Mouse (Mus musculus): Measurements from ENCODE around the gene Actrt2. TPM values are rescaled to one million over a fixed set of nuclear protein-coding genes. Genes with fewer than 3 reads are reported as not detected.

The Actrt2 gene
- polyA plus RNA-seq, 1 experiment from 2014 or later: not detected

GRCm38 (mm10) chr4:154655134-154655910 is 12.3 kb downstream of the Actrt2 start:
- DNase-seq (ENCODE audit: low spot score): no peak
- Histone ChIP-seq H3K27ac (ENCODE audit: low read depth, low read length) (no peak overlapping the region), H3K4me1 (replicated peaks; ENCODE audit: control insufficient read depth, insufficient read depth, low read length) (no peaks in the 10 kb centered on the region), H3K27me3 (replicated peaks; ENCODE audit: control insufficient read depth, insufficient read depth, low read length) (peaks cover 6% of the 10 kb centered on the region; the same call in 1 of the 2 replicates), H3K9ac (ENCODE audit: low read depth, low read length) (no peak overlapping the region), H3K9me3 (ENCODE audit: control insufficient read depth, low read length) (no peaks in the 10 kb centered on the region), H3K36me3 (ENCODE audit: control insufficient read depth, insufficient read depth, low read length) (no peaks in the 10 kb centered on the region), H3K4me3 (ENCODE audit: low read depth, low read length) (no peak overlapping the region), H3K4me2 (no peak overlapping the region)
- WGBS: 74% methylated on average over 15 of the region's 15 CpGs
- ATAC-seq (replicated peaks; ENCODE audit: low FRiP score): no peak

DNA sequence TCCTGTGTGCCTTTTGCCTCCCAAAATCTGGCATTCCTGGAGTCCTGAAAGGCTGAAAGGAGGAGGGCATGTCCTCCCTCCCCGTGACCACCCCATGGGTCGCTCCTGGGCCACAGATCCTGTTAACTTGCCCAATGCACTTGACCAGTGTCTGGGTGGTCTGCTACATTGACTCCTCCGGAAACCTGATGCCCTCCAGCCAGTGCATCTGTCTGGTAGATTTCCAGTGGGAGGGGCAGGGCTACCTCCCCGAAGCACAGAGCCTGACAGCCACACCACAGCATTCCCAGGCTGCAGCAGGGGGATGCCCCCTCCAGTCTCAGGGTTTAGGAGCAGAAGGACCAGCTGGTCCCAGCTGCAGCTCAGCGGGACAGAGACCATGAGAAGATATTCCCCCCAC is 15.2 kb downstream of the Actrt2 start:
- ATAC-seq (replicated peaks; ENCODE audit: low FRiP score) (no peak), DNase-seq (ENCODE audit: low spot score) (no peak)
- Histone ChIP-seq H3K9me3 (ENCODE audit: control insufficient read depth, low read length) (no peaks in the 10 kb centered on the region), H3K27ac (ENCODE audit: low read depth, low read length) (no peak overlapping the region), H3K4me1 (replicated peaks; ENCODE audit: control insufficient read depth, insufficient read depth, low read length) (no peaks in the 10 kb centered on the region), H3K36me3 (ENCODE audit: control insufficient read depth, insufficient read depth, low read length) (no peaks in the 10 kb centered on the region), H3K4me3 (ENCODE audit: low read depth, low read length) (no peak overlapping the region), H3K9ac (ENCODE audit: low read depth, low read length) (no peak overlapping the region), H3K27me3 (replicated peaks; ENCODE audit: control insufficient read depth, insufficient read depth, low read length) (peaks cover 1% of the 10 kb centered on the region; the same call in 1 of the 2 replicates), H3K4me2 (no peak overlapping the region)
- WGBS: 26% methylated on average over 5 of the region's 5 CpGs

DNA sequence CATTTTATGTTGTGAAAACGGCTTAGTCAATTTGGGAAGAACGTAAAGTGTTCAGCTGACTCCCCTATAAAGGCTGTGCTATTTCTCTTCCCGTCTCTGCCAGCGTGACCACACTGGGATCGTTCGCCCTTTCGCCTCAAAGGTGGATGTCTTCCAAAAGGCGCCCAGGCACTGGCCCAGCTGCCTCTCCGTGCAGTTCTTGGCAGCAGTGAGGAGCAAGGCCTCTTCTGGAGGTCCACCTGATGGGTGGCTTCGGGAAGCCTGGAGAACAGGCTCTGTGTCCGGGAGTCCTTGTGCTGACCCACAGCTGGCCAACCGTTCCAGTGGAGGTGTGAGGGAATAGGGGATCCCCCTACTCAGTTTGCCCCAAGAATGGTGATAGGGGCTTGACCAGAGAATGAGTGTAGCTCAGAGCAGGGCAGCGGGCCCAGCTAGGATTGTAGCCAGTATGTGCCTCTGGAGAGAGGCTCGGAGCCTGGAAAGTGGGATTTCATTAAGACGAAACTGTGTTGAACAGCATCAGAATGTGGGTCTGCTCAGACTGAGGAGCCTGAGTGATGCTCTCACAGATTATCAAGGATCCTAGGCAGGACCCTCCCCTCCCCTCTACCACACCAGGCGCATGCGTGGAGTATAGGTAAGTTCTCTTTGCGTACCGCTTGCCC is 18.5 kb downstream of the Actrt2 start:
- no peak for DNase-seq (ENCODE audit: low spot score)
- Histone ChIP-seq H3K4me1 (replicated peaks; ENCODE audit: control insufficient read depth, insufficient read depth, low read length) (no peaks in the 10 kb centered on the region), H3K9ac (ENCODE audit: low read depth, low read length) (no peak overlapping the region), H3K27ac (ENCODE audit: low read depth, low read length) (no peak overlapping the region), H3K9me3 (ENCODE audit: control insufficient read depth, low read length) (no peaks in the 10 kb centered on the region), H3K27me3 (replicated peaks; ENCODE audit: control insufficient read depth, insufficient read depth, low read length) (peaks cover 10% of the 10 kb centered on the region), H3K4me3 (ENCODE audit: low read depth, low read length) (no peak overlapping the region), H3K36me3 (ENCODE audit: control insufficient read depth, insufficient read depth, low read length) (no peaks in the 10 kb centered on the region), H3K4me2 (no peak overlapping the region)
- WGBS: 78% methylated on average over 19 of the region's 19 CpGs
- ATAC-seq (replicated peaks; ENCODE audit: low FRiP score): no peak

DNA sequence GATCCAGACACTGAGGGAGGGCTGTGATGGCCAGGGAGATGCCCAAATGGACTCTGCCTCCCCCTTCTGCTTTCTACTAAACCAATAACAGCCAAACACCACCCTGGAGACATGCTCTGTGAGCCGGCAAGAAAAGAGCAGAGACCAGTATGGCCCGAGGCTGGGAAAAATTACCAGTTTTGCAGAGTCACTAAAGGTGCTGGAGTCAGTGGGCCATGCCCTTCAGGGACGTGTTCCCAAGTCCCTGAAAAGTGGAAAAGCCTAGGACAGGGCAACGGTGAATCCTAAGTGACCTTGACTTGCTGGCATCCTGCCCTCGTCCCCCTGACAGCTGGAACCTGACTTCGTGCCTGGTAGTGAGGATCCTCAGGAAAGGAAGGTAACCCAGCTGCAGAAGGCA is 25.2 kb downstream of the Actrt2 start:
- H3K9me3 ChIP-seq (ENCODE audit: control insufficient read depth, low read length): no peaks in the 10 kb centered on the region
- no peak overlapping the region for H3K4me2 ChIP-seq
- no peak overlapping the region for H3K9ac ChIP-seq (ENCODE audit: low read depth, low read length)
- H3K27me3 ChIP-seq (replicated peaks; ENCODE audit: control insufficient read depth, insufficient read depth, low read length): peaks cover 76% of the 10 kb centered on the region
- no peak overlapping the region for H3K4me3 ChIP-seq (ENCODE audit: low read depth, low read length)
- WGBS: 2% methylated on average over 6 of the region's 6 CpGs
- H3K27ac ChIP-seq (ENCODE audit: low read depth, low read length): no peak overlapping the region
- ATAC-seq (replicated peaks; ENCODE audit: low FRiP score) (no peak), DNase-seq (ENCODE audit: low spot score) (no peak)
- H3K4me1 ChIP-seq (replicated peaks; ENCODE audit: control insufficient read depth, insufficient read depth, low read length): no peaks in the 10 kb centered on the region; the same call in none of the 2 replicates
- no peaks in the 10 kb centered on the region for H3K36me3 ChIP-seq (ENCODE audit: control insufficient read depth, insufficient read depth, low read length)

- Histone ChIP-seq H3K4me3 (ENCODE audit: low read depth, low read length) (no peak overlapping the region), H3K4me2 (no peak overlapping the region), H3K27me3 (replicated peaks; ENCODE audit: control insufficient read depth, insufficient read depth, low read length) (peaks cover 84% of the 10 kb centered on the region), H3K4me1 (replicated peaks; ENCODE audit: control insufficient read depth, insufficient read depth, low read length) (no peaks in the 10 kb centered on the region; the same call in none of the 2 replicates), H3K36me3 (ENCODE audit: control insufficient read depth, insufficient read depth, low read length) (no peaks in the 10 kb centered on the region), H3K9me3 (ENCODE audit: control insufficient read depth, low read length) (no peaks in the 10 kb centered on the region), H3K27ac (ENCODE audit: low read depth, low read length) (no peak overlapping the region), H3K9ac (ENCODE audit: low read depth, low read length) (no peak overlapping the region)
- 3% methylated on average over 32 of the region's 32 CpGs for WGBS
- ATAC-seq (replicated peaks; ENCODE audit: low FRiP score) (no peak), DNase-seq (ENCODE audit: low spot score) (peak; percentile 41)
Observed at GRCm38 (mm10) chr4:154641296-154642110, 26.2 kb downstream of the Actrt2 start.

DNA sequence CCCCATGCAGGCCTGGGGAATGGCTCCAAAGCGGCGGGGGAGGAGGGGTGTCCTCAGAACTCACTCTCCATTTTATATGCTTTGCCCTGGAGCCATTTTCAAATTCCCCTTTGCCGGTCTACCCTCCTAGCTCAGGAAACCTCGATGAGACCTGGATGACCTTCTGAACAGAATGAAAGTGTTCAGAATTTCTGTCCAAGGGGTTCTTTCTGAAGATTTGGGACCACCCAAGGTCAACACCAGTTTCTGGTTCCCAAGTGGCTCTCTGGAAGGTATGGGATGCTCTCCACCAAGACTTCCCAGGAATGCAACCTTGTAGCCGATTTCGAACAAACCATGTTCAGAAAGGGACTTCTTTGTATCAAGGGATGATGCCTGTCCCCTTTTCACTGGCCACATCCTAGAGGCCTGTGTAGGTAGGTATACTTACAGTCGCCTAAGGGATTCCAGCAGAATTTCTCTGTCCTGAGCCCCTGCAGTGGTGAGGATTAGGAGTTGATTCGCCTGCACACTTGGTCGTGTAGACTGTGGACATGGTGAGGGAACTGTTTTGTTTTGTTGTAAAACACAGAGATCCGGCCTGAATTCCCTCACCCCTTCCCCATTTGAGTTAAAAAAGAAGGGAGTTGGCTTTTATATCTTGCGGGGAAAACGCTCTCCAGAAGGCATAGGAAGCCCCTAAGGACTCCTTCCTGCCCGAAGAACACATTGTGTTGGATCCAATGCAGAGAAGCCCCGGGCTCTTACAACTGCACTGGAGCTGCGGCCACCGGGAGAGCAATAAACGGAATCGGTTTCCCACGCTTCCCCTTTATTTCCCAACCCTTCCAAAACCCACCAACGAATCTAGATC is 27.0 kb downstream of the Actrt2 start:
- 5% methylated on average over 20 of the region's 20 CpGs for WGBS
- ATAC-seq (replicated peaks; ENCODE audit: low FRiP score): no peak
- Histone ChIP-seq H3K27me3 (replicated peaks; ENCODE audit: control insufficient read depth, insufficient read depth, low read length) (peaks cover 86% of the 10 kb centered on the region), H3K4me2 (no peak overlapping the region), H3K27ac (ENCODE audit: low read depth, low read length) (no peak overlapping the region), H3K9me3 (ENCODE audit: control insufficient read depth, low read length) (no peaks in the 10 kb centered on the region), H3K36me3 (ENCODE audit: control insufficient read depth, insufficient read depth, low read length) (no peaks in the 10 kb centered on the region), H3K4me1 (replicated peaks; ENCODE audit: control insufficient read depth, insufficient read depth, low read length) (no peaks in the 10 kb centered on the region; the same call in none of the 2 replicates), H3K4me3 (ENCODE audit: low read depth, low read length) (no peak overlapping the region), H3K9ac (ENCODE audit: low read depth, low read length) (no peak overlapping the region)
- peak; percentile 35 for DNase-seq (ENCODE audit: low spot score)

GRCm38 (mm10) chr4:154639591-154640442 is 27.9 kb downstream of the Actrt2 start:
- H3K4me1 ChIP-seq (replicated peaks; ENCODE audit: control insufficient read depth, insufficient read depth, low read length): no peaks in the 10 kb centered on the region; the same call in none of the 2 replicates
- 8% methylated on average over 13 of the region's 13 CpGs for WGBS
- DNase-seq (ENCODE audit: low spot score) (no peak), ATAC-seq (replicated peaks; ENCODE audit: low FRiP score) (no peak)
- H3K4me2 ChIP-seq: no peak overlapping the region
- no peak overlapping the region for H3K9ac ChIP-seq (ENCODE audit: low read depth, low read length)
- no peak overlapping the region for H3K27ac ChIP-seq (ENCODE audit: low read depth, low read length)
- H3K4me3 ChIP-seq (ENCODE audit: low read depth, low read length): no peak overlapping the region
- peaks cover 94% of the 10 kb centered on the region for H3K27me3 ChIP-seq (replicated peaks; ENCODE audit: control insufficient read depth, insufficient read depth, low read length)
- H3K36me3 ChIP-seq (ENCODE audit: control insufficient read depth, insufficient read depth, low read length): no peaks in the 10 kb centered on the region
- no peaks in the 10 kb centered on the region for H3K9me3 ChIP-seq (ENCODE audit: control insufficient read depth, low read length)
